Mouse (Mus musculus): ENCODE results near the gene Atg5. TPM values are rescaled to one million over a fixed set of nuclear protein-coding genes. Genes with fewer than 3 reads are reported as not detected.

Atg5 gene
- polyA plus RNA-seq, 1 experiment from 2014 or later = 52.8 TPM

GRCm38 (mm10) chr10:44304330-44304717 lies 36.2 kb downstream of the Atg5 start:
- DNase-seq (no peak), ATAC-seq (ENCODE audit: low FRiP score, low TSS enrichment) (no peak)
- H3K9ac ChIP-seq (replicated peaks; ENCODE audit: low read length) = no peak overlapping the region
- no peak overlapping the region for H3K4me3 ChIP-seq (replicated peaks; ENCODE audit: low read depth, low read length)
- H3K36me3 ChIP-seq (ENCODE audit: control insufficient read depth, insufficient read depth, low read length) = peaks cover 17% of the 10 kb centered on the region
- no peaks in the 10 kb centered on the region for H3K4me1 ChIP-seq (ENCODE audit: control insufficient read depth, insufficient read depth, low read length)
- no peak overlapping the region for H3K27ac ChIP-seq (replicated peaks; ENCODE audit: low read depth, low read length)
- 96% methylated on average over 3 of the region's 3 CpGs for WGBS
- no peaks in the 10 kb centered on the region for H3K27me3 ChIP-seq (ENCODE audit: control insufficient read depth, insufficient read depth, low read length)
- H3K4me2 ChIP-seq (ENCODE audit: low read length) = no peak overlapping the region
- no peaks in the 10 kb centered on the region for H3K9me3 ChIP-seq (ENCODE audit: control insufficient read depth, low read length)

GRCm38 (mm10) chr10:44304845-44305244 lies 36.7 kb downstream of the Atg5 start:
- WGBS = 89% methylated on average over 3 of the region's 3 CpGs
- Histone ChIP-seq H3K4me3 (replicated peaks; ENCODE audit: low read depth, low read length) (no peak overlapping the region), H3K9ac (replicated peaks; ENCODE audit: low read length) (no peak overlapping the region), H3K4me2 (ENCODE audit: low read length) (no peak overlapping the region), H3K4me1 (ENCODE audit: control insufficient read depth, insufficient read depth, low read length) (no peaks in the 10 kb centered on the region), H3K36me3 (ENCODE audit: control insufficient read depth, insufficient read depth, low read length) (peaks cover 17% of the 10 kb centered on the region), H3K27ac (replicated peaks; ENCODE audit: low read depth, low read length) (no peak overlapping the region), H3K9me3 (ENCODE audit: control insufficient read depth, low read length) (no peaks in the 10 kb centered on the region), H3K27me3 (ENCODE audit: control insufficient read depth, insufficient read depth, low read length) (no peaks in the 10 kb centered on the region)
- DNase-seq = no peak
- no peak for ATAC-seq (ENCODE audit: low FRiP score, low TSS enrichment)

DNA sequence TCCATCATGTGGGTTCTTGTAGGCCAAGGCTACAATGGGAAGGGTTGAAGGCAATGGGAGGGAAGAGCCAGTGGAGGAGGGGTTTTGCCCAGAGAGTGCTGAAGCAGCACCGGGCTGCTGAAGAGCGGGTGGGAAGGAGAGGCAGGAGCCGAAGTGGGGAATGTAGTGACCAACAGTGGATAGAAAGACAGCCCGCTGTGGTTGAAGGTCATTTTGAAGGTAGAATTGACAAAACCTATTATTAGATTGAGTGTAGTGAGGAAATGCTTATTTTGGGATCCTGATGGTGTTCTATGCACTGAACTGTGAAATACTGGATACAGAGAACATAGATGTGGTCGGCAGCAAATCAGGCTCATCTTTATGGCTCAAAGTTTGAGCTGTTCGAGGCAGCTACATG lies 38.1 kb downstream of the Atg5 start:
- peaks cover 17% of the 10 kb centered on the region for H3K36me3 ChIP-seq (ENCODE audit: control insufficient read depth, insufficient read depth, low read length)
- no peak overlapping the region for H3K9ac ChIP-seq (replicated peaks; ENCODE audit: low read length)
- no peak overlapping the region for H3K4me2 ChIP-seq (ENCODE audit: low read length)
- WGBS = 96% methylated on average over 6 of the region's 6 CpGs
- ATAC-seq (ENCODE audit: low FRiP score, low TSS enrichment) (no peak), DNase-seq (no peak)
- H3K4me1 ChIP-seq (ENCODE audit: control insufficient read depth, insufficient read depth, low read length) = no peaks in the 10 kb centered on the region
- no peak overlapping the region for H3K27ac ChIP-seq (replicated peaks; ENCODE audit: low read depth, low read length)
- no peaks in the 10 kb centered on the region for H3K9me3 ChIP-seq (ENCODE audit: control insufficient read depth, low read length)
- no peaks in the 10 kb centered on the region for H3K27me3 ChIP-seq (ENCODE audit: control insufficient read depth, insufficient read depth, low read length)
- no peak overlapping the region for H3K4me3 ChIP-seq (replicated peaks; ENCODE audit: low read depth, low read length)

DNA sequence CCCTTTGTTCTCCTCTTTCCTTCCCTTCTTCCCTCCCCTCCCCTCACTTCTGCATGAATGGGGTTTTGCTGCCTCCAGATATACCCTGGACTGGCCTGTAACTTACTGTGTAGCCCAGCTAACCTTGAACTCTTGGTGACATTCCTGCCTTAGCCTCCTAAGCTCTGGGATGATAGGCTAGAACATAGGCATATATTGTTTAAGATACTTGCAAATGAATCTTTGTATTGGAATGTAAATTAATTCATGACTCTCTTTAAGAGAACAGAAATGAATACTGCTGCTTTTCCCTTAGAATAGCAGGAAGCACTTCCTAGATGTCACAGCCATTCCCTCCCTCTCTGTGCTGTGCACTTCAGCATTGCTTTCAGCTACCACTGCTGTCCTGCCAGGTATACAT lies 40.1 kb downstream of the Atg5 start:
- Histone ChIP-seq H3K4me2 (ENCODE audit: low read length) (no peak overlapping the region), H3K4me3 (replicated peaks; ENCODE audit: low read depth, low read length) (no peak overlapping the region), H3K27ac (replicated peaks; ENCODE audit: low read depth, low read length) (no peak overlapping the region), H3K27me3 (ENCODE audit: control insufficient read depth, insufficient read depth, low read length) (no peaks in the 10 kb centered on the region), H3K9me3 (ENCODE audit: control insufficient read depth, low read length) (no peaks in the 10 kb centered on the region), H3K4me1 (ENCODE audit: control insufficient read depth, insufficient read depth, low read length) (no peaks in the 10 kb centered on the region), H3K36me3 (ENCODE audit: control insufficient read depth, insufficient read depth, low read length) (peaks cover 16% of the 10 kb centered on the region), H3K9ac (replicated peaks; ENCODE audit: low read length) (no peak overlapping the region)
- ATAC-seq (ENCODE audit: low FRiP score, low TSS enrichment) = no peak
- no peak for DNase-seq

- Histone ChIP-seq H3K27ac (replicated peaks; ENCODE audit: low read depth, low read length) (no peak overlapping the region), H3K4me3 (replicated peaks; ENCODE audit: low read depth, low read length) (no peak overlapping the region), H3K36me3 (ENCODE audit: control insufficient read depth, insufficient read depth, low read length) (peaks cover 6% of the 10 kb centered on the region), H3K9me3 (ENCODE audit: control insufficient read depth, low read length) (no peaks in the 10 kb centered on the region), H3K4me2 (ENCODE audit: low read length) (no peak overlapping the region), H3K27me3 (ENCODE audit: control insufficient read depth, insufficient read depth, low read length) (no peaks in the 10 kb centered on the region), H3K9ac (replicated peaks; ENCODE audit: low read length) (no peak overlapping the region), H3K4me1 (ENCODE audit: control insufficient read depth, insufficient read depth, low read length) (no peaks in the 10 kb centered on the region)
- WGBS = 91% methylated on average over 6 of the region's 6 CpGs
- DNase-seq (no peak), ATAC-seq (ENCODE audit: low FRiP score, low TSS enrichment) (no peak)
Measured at GRCm38 (mm10) chr10:44309250-44309649, 41.1 kb downstream of the Atg5 start.

DNA sequence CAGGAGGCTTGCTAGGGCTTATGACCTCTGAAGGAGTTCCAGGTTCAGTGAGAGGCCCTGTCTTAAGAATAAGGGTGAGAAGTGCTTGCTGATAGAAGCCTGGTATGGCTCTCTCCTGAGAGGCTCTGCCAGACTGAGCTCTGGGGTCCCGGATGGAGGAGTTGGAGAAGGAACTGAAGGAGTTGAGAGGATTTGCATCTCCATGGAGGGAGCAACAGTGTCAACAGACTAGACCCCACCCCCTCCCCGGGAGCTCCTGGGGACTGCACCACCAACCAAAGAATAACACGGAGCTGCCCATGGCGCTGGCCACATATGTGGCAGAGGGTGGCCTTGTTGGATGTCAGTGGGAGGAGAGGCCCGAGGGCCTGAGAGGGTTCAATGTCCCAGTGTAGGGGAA lies 47.1 kb downstream of the Atg5 start:
- DNase-seq (no peak), ATAC-seq (ENCODE audit: low FRiP score, low TSS enrichment) (no peak)
- Histone ChIP-seq H3K9me3 (ENCODE audit: control insufficient read depth, low read length) (no peaks in the 10 kb centered on the region), H3K4me2 (ENCODE audit: low read length) (no peak overlapping the region), H3K4me1 (ENCODE audit: control insufficient read depth, insufficient read depth, low read length) (no peaks in the 10 kb centered on the region), H3K36me3 (ENCODE audit: control insufficient read depth, insufficient read depth, low read length) (no peaks in the 10 kb centered on the region), H3K4me3 (replicated peaks; ENCODE audit: low read depth, low read length) (no peak overlapping the region), H3K9ac (replicated peaks; ENCODE audit: low read length) (no peak overlapping the region), H3K27me3 (ENCODE audit: control insufficient read depth, insufficient read depth, low read length) (no peaks in the 10 kb centered on the region), H3K27ac (replicated peaks; ENCODE audit: low read depth, low read length) (no peak overlapping the region)
- WGBS = 36% methylated on average over 5 of the region's 5 CpGs

GRCm38 (mm10) chr10:44316280-44317270 lies 48.4 kb downstream of the Atg5 start:
- WGBS = 79% methylated on average over 14 of the region's 14 CpGs
- Histone ChIP-seq H3K36me3 (ENCODE audit: control insufficient read depth, insufficient read depth, low read length) (peaks cover 5% of the 10 kb centered on the region; the same call in 1 of the 2 replicates), H3K4me2 (ENCODE audit: low read length) (no peak overlapping the region), H3K27me3 (ENCODE audit: control insufficient read depth, insufficient read depth, low read length) (no peaks in the 10 kb centered on the region), H3K9ac (replicated peaks; ENCODE audit: low read length) (no peak overlapping the region), H3K27ac (replicated peaks; ENCODE audit: low read depth, low read length) (no peak overlapping the region), H3K4me1 (ENCODE audit: control insufficient read depth, insufficient read depth, low read length) (no peaks in the 10 kb centered on the region), H3K4me3 (replicated peaks; ENCODE audit: low read depth, low read length) (no peak overlapping the region), H3K9me3 (ENCODE audit: control insufficient read depth, low read length) (no peaks in the 10 kb centered on the region)
- ATAC-seq (ENCODE audit: low FRiP score, low TSS enrichment) (no peak), DNase-seq (no peak)

GRCm38 (mm10) chr10:44322166-44322565 lies 54.0 kb downstream of the Atg5 start:
- Histone ChIP-seq H3K4me1 (ENCODE audit: control insufficient read depth, insufficient read depth, low read length) (no peaks in the 10 kb centered on the region), H3K9ac (replicated peaks; ENCODE audit: low read length) (no peak overlapping the region), H3K27me3 (ENCODE audit: control insufficient read depth, insufficient read depth, low read length) (no peaks in the 10 kb centered on the region), H3K4me3 (replicated peaks; ENCODE audit: low read depth, low read length) (no peak overlapping the region), H3K36me3 (ENCODE audit: control insufficient read depth, insufficient read depth, low read length) (peaks cover 5% of the 10 kb centered on the region; the same call in 1 of the 2 replicates), H3K4me2 (ENCODE audit: low read length) (no peak overlapping the region), H3K27ac (replicated peaks; ENCODE audit: low read depth, low read length) (no peak overlapping the region), H3K9me3 (ENCODE audit: control insufficient read depth, low read length) (no peaks in the 10 kb centered on the region)
- DNase-seq = no peak
- no peak for ATAC-seq (ENCODE audit: low FRiP score, low TSS enrichment)
- WGBS = 86% methylated on average over 1 of the region's 1 CpGs
